Mouse (Mus musculus): ENCODE measurements around the gene Slc25a25. TPM values are rescaled to one million over a fixed set of nuclear protein-coding genes. Genes with fewer than 3 reads are reported as not detected.

Gene Slc25a25
- polyA plus RNA-seq, 1 experiment = 9.5 TPM

DNA sequence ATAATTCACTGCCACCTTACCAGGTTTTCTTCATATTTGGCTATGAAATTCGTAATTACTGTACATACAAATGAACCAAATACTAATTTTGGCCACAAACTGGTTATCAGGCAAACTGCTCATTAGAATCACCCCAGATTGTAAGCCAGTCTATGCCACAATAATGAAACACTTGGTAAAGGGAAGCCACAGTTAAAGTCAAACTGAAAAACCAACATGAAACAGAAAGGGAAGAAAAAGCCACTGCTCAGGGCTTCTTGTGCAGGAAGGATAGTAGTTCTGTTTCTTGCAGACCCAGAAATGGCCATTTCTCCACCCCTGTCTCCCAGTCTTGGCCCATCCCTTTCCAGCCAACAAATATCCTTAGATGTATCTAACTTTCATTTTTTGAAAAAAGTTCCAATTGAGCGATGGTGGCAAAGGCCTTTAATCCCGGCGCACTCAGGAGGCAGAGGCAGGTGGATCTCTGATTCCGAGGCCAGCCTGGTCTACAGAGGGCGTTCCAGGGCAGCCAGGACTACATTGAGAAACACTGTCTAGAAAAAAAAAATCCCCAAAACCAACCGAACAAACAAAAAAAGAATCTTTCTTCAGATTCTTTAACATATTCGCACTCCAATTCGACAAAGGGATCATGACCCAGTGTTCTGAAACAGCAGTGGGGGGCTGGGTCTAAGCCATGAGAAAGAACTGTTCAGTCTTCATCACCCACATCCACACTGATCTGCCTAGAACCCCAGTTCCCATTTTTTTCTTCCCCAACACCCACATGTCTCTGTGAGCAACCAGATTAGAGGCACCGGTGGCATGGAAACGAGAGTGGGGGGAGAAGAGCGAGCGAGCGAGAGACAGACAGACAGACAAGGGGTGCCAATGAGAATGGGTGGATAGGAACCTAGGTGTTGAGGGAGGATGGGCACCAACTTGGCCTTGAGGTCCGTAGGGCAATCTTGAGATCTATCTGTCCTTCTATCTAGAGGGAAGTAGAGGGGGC lies 1.2 kb downstream of the Slc25a25 start, which contains the start of gene Naif1:
Gene Naif1 (plus strand): TSS at position 697 of the 994 bp plus-strand sequence.
- H3K4me2 ChIP-seq (ENCODE audit: low read depth) = peak within 1 kb of the TSS; percentile 92
- H3K4me3 ChIP-seq = peak within 1 kb of the TSS; percentile 52
- TF ChIP-seq TCF12 (IDR thresholded peaks at IDR 0.05; ENCODE audit: insufficient read depth, poor library complexity, severe bottlenecking) (no peak), POLR2A (IDR thresholded peaks at IDR 0.05; ENCODE audit: insufficient read length, low read depth) (no peak), USF1 (IDR thresholded peaks at IDR 0.05; ENCODE audit: low read depth) (no peak), MYOG (IDR thresholded peaks at IDR 0.05; ENCODE audit: control insufficient read depth in 1 of 3, insufficient read depth in 1 of 3, insufficient read length in 2 of 3, low read depth in 2 of 3) (no peak), E2F4 (IDR thresholded peaks at IDR 0.05; ENCODE audit: insufficient read depth) (no peak), REST (IDR thresholded peaks at IDR 0.05; ENCODE audit: insufficient read depth, insufficient read length) (no peak), TCF3 (IDR thresholded peaks at IDR 0.05; ENCODE audit: insufficient read length, low read depth) (no peak), CEBPB (IDR thresholded peaks at IDR 0.05; ENCODE audit: insufficient read depth, poor library complexity, severe bottlenecking) (no peak), MAX (IDR thresholded peaks at IDR 0.05; ENCODE audit: low read depth) (no peak), SRF (IDR thresholded peaks at IDR 0.05; ENCODE audit: control insufficient read depth, insufficient read length, low read depth) (no peak), MYOD1 (IDR thresholded peaks at IDR 0.05; ENCODE audit: control insufficient read depth in 1 of 3, insufficient read length in 2 of 3, low read depth in 2 of 3) (no peak)
- peaks cover 45% of the 10 kb centered on the region for H3K79me2 ChIP-seq (ENCODE audit: control insufficient read depth, insufficient read depth)
- H3K36me3 ChIP-seq (ENCODE audit: control insufficient read depth, insufficient read depth) = no peaks in the 10 kb centered on the region
- no peaks in the 10 kb centered on the region for H3K27me3 ChIP-seq (ENCODE audit: control insufficient read depth, insufficient read depth, insufficient read length)
- H3ac ChIP-seq (ENCODE audit: control insufficient read depth, insufficient read length) = peak within 1 kb of the TSS; percentile 89

GRCm38 (mm10) chr2:32448480-32448879 lies 2.8 kb downstream of the Slc25a25 start:
- TF ChIP-seq MYOD1 (IDR thresholded peaks at IDR 0.05; ENCODE audit: control insufficient read depth in 1 of 3, insufficient read length in 2 of 3, low read depth in 2 of 3) (no peak), TCF3 (IDR thresholded peaks at IDR 0.05; ENCODE audit: insufficient read length, low read depth) (no peak), SRF (IDR thresholded peaks at IDR 0.05; ENCODE audit: control insufficient read depth, insufficient read length, low read depth) (no peak), POLR2A (IDR thresholded peaks at IDR 0.05; ENCODE audit: insufficient read length, low read depth) (no peak), MAX (IDR thresholded peaks at IDR 0.05; ENCODE audit: low read depth) (no peak), REST (IDR thresholded peaks at IDR 0.05; ENCODE audit: insufficient read depth, insufficient read length) (no peak), USF1 (IDR thresholded peaks at IDR 0.05; ENCODE audit: low read depth) (no peak)
- H3K4me3 ChIP-seq = no peak overlapping the region

GRCm38 (mm10) chr2:32447264-32447936 lies 3.8 kb downstream of the Slc25a25 start:
- Histone ChIP-seq H3K36me3 (ENCODE audit: control insufficient read depth, insufficient read depth) (no peaks in the 10 kb centered on the region), H3K4me3 (no peak overlapping the region), H3K27me3 (ENCODE audit: control insufficient read depth, insufficient read depth, insufficient read length) (no peaks in the 10 kb centered on the region), H3K4me2 (ENCODE audit: low read depth) (peak overlapping the region; percentile 41), H3ac (ENCODE audit: control insufficient read depth, insufficient read length) (no peak overlapping the region), H3K79me2 (ENCODE audit: control insufficient read depth, insufficient read depth) (peaks cover 56% of the 10 kb centered on the region)
- TF ChIP-seq MAX (IDR thresholded peaks at IDR 0.05; ENCODE audit: low read depth) = no peak
- TF ChIP-seq USF1 (IDR thresholded peaks at IDR 0.05; ENCODE audit: low read depth) = no peak
- TF ChIP-seq MYOG (IDR thresholded peaks at IDR 0.05; ENCODE audit: control insufficient read depth in 1 of 3, insufficient read depth in 1 of 3, insufficient read length in 2 of 3, low read depth in 2 of 3) = no peak
- TF ChIP-seq TCF3 (IDR thresholded peaks at IDR 0.05; ENCODE audit: insufficient read length, low read depth) = no peak
- TF ChIP-seq POLR2AphosphoS2 (IDR thresholded peaks at IDR 0.05; ENCODE audit: insufficient read length, low read depth) = no peak

More at GRCm38 (mm10) chr2:32448480-32448879, 2.8 kb downstream of the Slc25a25 start:
- H3K27me3 ChIP-seq (ENCODE audit: control insufficient read depth, insufficient read depth, insufficient read length) = no peaks in the 10 kb centered on the region
- H3ac ChIP-seq (ENCODE audit: control insufficient read depth, insufficient read length) = no peak overlapping the region
- no peaks in the 10 kb centered on the region for H3K36me3 ChIP-seq (ENCODE audit: control insufficient read depth, insufficient read depth)
- H3K4me2 ChIP-seq (ENCODE audit: low read depth) = peak overlapping the region; percentile 33
- H3K79me2 ChIP-seq (ENCODE audit: control insufficient read depth, insufficient read depth) = peaks cover 47% of the 10 kb centered on the region

- TF ChIP-seq CEBPB (IDR thresholded peaks at IDR 0.05; ENCODE audit: insufficient read depth, poor library complexity, severe bottlenecking) (no peak), E2F4 (IDR thresholded peaks at IDR 0.05; ENCODE audit: insufficient read depth) (no peak), MYOD1 (IDR thresholded peaks at IDR 0.05; ENCODE audit: control insufficient read depth in 1 of 3, insufficient read length in 2 of 3, low read depth in 2 of 3) (no peak), POLR2AphosphoS2 (IDR thresholded peaks at IDR 0.05; ENCODE audit: insufficient read length, low read depth) (no peak), USF1 (IDR thresholded peaks at IDR 0.05; ENCODE audit: low read depth) (no peak), TCF3 (IDR thresholded peaks at IDR 0.05; ENCODE audit: insufficient read length, low read depth) (no peak), MYOG (IDR thresholded peaks at IDR 0.05; ENCODE audit: control insufficient read depth in 1 of 3, insufficient read depth in 1 of 3, insufficient read length in 2 of 3, low read depth in 2 of 3) (no peak), REST (IDR thresholded peaks at IDR 0.05; ENCODE audit: insufficient read depth, insufficient read length) (no peak), TCF12 (IDR thresholded peaks at IDR 0.05; ENCODE audit: insufficient read depth, poor library complexity, severe bottlenecking) (no peak), POLR2A (IDR thresholded peaks at IDR 0.05; ENCODE audit: insufficient read length, low read depth) (no peak), MAX (IDR thresholded peaks at IDR 0.05; ENCODE audit: low read depth) (no peak), SRF (IDR thresholded peaks at IDR 0.05; ENCODE audit: control insufficient read depth, insufficient read length, low read depth) (no peak)
- H3ac ChIP-seq (ENCODE audit: control insufficient read depth, insufficient read length) = no peak overlapping the region
- H3K36me3 ChIP-seq (ENCODE audit: control insufficient read depth, insufficient read depth) = no peaks in the 10 kb centered on the region
- peaks cover 66% of the 10 kb centered on the region for H3K79me2 ChIP-seq (ENCODE audit: control insufficient read depth, insufficient read depth)
- peak overlapping the region; percentile 13 for H3K4me2 ChIP-seq (ENCODE audit: low read depth)
- no peaks in the 10 kb centered on the region for H3K27me3 ChIP-seq (ENCODE audit: control insufficient read depth, insufficient read depth, insufficient read length)
- no peak overlapping the region for H3K4me3 ChIP-seq
Measured at GRCm38 (mm10) chr2:32445535-32445934, 5.7 kb downstream of the Slc25a25 start.

All from myocyte (in vitro differentiated cells).